Mouse (Mus musculus): ENCODE measurements around the gene Btnl10.

GRCm38 (mm10) chr11:58958536-58958935 lies 40.8 kb downstream of the Btnl10 start:
- TF ChIP-seq POLR2A (IDR thresholded peaks at IDR 0.05; ENCODE audit: insufficient read length, low read depth): peak; percentile 25
- TF ChIP-seq E2F4 (IDR thresholded peaks at IDR 0.05; ENCODE audit: insufficient read depth): no peak
- TF ChIP-seq MAX (IDR thresholded peaks at IDR 0.05; ENCODE audit: low read depth): no peak
- no peak for TF ChIP-seq USF1 (IDR thresholded peaks at IDR 0.05; ENCODE audit: low read depth)
- TF ChIP-seq REST (IDR thresholded peaks at IDR 0.05; ENCODE audit: insufficient read depth, insufficient read length): no peak
- peak; percentile 54 for TF ChIP-seq POLR2AphosphoS2 (IDR thresholded peaks at IDR 0.05; ENCODE audit: insufficient read length, low read depth)
- no peak for TF ChIP-seq TCF12 (IDR thresholded peaks at IDR 0.05; ENCODE audit: insufficient read depth, poor library complexity, severe bottlenecking)
- TF ChIP-seq CEBPB (IDR thresholded peaks at IDR 0.05; ENCODE audit: insufficient read depth, poor library complexity, severe bottlenecking): no peak
- no peak for TF ChIP-seq MYOD1 (IDR thresholded peaks at IDR 0.05; ENCODE audit: control insufficient read depth in 1 of 3, insufficient read length in 2 of 3, low read depth in 2 of 3)
- no peak for TF ChIP-seq TCF3 (IDR thresholded peaks at IDR 0.05; ENCODE audit: insufficient read length, low read depth)
